Mouse (Mus musculus) common myeloid progenitor, adult 5-6 weeks (primary cell): ENCODE measurements around the gene Hist1h3g. TPM values are rescaled to one million over a fixed set of nuclear protein-coding genes. Genes with fewer than 3 reads are reported as not detected.
"Not testable (repeated sequence)": the region's sequence is repeated elsewhere in the genome, so short reads cannot be mapped to it uniquely, and the experiment has no call there.

Experiments
- ATAC-seq: replicated peaks from 2 replicates; pipeline ENCODE4 v1.8.0; 2016; ENCODE audit warnings: low read depth, mild to moderate bottlenecking, moderate TSS enrichment, inconsistent platforms; ENCODE audit not compliant: poor library complexity, severe bottlenecking
- total RNA-seq: library from RNA; stranded (forward); fragments of 200-1000, 187-1606 nt; gene quantifications from 2 replicates; pipeline ENCODE4 v1.2.3, GENCODE M21; 2017

Gene Hist1h3g
- total RNA-seq, 1 experiment from 2014 or later, result 205 TPM

DNA sequence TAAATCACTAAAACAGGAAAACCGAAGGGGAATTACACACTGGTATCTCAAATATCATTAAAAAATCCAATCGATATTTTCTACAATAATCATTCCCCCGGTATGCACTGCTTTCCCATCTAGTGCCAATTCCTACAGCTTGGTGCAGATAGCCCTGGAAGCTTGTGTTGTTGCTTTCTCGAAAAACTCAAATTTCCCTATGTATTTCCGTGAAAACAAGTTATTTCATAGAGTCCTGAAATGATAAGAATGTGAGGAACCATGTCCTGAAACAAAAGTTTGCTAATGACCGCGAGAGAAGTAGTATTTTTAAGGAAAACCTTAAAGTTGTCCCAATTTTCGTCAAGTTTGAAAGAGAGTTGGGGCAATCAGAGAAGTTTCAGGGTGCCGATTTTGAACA lies 19.2 kb downstream of the Hist1h3g start:
- ATAC-seq, result no peak

DNA sequence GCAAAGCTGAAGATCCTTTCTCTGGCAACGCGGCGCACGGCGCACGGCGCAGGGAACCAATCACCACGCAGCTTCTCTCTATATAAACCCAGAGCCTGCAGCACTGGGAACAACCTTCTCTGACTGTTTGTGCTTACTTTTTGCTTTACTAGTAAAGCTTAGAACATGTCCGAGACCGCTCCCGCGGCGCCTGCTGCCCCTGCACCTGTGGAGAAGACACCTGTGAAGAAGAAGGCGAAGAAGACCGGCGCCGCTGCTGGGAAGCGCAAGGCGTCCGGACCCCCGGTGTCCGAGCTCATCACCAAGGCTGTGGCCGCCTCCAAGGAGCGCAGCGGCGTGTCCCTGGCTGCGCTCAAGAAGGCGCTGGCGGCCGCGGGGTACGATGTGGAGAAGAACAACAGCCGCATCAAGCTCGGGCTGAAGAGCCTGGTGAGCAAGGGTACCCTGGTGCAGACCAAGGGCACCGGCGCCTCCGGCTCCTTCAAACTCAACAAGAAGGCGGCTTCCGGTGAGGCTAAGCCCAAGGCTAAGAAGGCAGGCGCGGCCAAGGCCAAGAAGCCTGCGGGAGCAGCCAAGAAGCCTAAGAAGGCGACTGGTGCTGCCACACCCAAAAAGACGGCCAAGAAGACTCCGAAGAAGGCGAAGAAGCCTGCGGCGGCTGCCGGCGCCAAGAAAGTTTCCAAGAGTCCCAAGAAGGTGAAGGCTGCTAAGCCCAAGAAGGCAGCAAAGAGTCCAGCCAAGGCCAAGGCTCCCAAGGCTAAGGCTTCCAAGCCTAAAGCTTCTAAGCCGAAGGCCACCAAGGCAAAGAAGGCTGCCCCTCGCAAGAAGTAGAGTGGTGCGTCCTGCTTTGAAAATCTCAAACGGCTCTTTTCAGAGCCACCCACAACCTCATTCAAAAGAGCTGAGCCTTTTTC lies 20.0 kb downstream of the Hist1h3g start:
- peak; percentile 57 for ATAC-seq

DNA sequence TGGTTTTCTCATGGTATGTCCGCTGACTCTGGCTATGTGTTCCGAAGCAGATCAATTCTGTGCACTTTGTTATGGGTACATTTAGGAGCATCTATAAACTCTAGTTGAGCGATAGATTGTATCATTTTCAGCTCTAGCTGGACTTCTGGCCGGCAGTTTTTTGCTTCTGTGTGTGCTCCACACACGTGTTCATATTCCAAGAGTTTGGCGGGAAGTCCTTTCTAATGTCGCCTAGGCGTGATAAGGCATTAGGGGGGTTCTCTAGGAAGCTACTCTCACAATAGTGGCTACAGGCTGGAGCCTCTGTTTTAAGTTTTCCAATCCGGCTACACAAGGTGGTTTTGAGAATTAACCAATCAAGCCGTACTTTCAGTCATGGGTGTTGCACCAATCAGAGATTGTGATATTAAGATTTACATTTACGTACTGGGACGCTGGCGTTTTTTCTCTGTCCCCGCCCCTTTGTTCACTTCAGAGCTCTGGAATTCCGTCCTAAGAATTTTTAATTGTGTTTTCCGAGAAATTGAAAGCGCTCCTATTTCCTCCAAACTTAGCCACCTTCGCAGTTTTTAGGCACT lies 20.7 kb downstream of the Hist1h3g start:
- peak; percentile 49 for ATAC-seq

DNA sequence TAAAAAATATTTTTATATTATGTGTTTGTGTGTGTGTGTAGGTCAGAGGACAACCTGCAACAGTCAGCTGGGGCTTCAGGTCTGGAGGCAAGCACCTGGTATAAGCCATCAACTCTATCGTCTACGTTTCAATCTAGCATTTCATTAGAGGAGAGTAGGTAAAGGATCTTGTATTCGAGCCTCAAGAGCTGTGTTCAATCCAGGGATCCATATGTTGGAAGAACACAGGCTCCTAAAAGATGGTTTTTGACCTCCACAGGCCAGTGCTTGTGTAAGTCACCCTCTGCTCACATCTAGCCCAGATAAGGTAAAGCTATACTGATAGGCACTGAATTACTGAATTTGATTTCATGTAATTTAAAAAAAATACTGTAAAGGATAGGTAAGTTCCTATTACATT lies 21.7 kb downstream of the Hist1h3g start:
- ATAC-seq, result no peak

DNA sequence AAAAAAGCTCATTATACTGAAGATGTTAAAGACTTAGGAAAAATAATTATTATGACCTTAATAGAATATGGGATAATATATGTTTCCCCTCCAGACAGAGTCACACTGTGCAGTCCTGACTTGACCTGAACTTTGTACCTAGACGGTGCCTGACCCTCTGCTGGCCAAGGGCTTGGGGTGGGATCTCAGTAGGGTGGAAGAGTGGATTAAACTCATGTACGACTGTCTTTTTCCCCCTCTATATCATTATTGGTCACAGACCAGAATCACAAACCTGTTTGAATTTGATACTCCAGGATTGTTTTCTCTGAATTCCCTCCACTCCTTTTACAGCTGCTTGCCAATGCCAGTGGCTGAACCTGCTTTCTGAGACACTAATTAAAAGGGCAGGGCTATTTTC lies 25.5 kb downstream of the Hist1h3g start:
- ATAC-seq, result not testable (repeated sequence)

DNA sequence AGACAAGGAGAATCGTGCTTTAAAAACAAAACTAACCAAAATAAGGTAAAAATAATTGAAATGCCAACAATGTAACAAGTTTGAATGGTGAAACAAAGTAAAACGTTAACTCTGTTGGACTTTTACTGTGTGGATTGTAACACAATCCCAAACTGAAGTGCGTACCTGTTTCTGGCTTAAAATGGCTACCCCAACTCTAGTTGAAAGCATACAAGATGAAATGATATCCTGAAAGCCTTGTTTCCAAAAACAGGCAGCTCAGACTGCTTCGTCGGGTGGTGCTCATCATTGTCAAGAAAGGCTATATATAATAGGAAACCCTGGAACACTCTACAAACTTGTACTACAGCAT lies 26.3 kb downstream of the Hist1h3g start:
- not testable (repeated sequence) for ATAC-seq

DNA sequence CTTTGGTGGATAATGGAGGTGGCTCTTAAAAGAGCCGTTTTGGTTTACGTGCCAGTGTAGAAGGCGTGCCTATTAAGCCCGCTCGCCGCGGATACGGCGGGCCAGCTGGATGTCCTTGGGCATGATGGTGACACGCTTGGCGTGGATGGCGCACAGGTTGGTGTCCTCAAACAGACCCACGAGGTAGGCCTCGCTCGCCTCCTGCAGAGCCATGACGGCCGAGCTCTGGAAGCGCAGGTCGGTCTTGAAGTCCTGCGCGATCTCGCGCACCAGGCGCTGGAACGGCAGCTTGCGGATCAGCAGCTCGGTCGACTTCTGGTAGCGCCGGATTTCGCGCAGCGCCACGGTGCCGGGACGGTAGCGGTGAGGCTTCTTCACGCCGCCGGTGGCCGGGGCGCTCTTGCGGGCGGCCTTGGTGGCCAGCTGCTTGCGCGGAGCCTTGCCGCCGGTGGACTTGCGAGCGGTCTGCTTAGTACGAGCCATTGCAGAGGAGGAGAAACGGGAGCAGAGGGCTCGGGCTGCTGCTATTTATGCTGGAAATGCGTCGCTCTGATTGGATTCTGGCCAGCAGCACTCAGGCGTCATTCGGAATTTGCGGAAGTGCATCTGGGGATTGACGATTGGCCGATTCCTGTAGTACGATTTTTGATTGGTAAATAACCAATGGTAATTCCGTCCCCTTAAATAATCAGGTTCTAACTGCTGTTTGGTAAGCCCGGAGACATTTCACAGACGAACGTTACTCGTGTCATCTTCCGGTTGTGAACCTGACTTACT lies 26.8 kb downstream of the Hist1h3g start, which contains the start of gene Hist1h3e:
TSS of gene Hist1h3e (minus strand) at position 487 of the 777 bp plus-strand sequence.
- ATAC-seq, result peak; percentile 79

DNA sequence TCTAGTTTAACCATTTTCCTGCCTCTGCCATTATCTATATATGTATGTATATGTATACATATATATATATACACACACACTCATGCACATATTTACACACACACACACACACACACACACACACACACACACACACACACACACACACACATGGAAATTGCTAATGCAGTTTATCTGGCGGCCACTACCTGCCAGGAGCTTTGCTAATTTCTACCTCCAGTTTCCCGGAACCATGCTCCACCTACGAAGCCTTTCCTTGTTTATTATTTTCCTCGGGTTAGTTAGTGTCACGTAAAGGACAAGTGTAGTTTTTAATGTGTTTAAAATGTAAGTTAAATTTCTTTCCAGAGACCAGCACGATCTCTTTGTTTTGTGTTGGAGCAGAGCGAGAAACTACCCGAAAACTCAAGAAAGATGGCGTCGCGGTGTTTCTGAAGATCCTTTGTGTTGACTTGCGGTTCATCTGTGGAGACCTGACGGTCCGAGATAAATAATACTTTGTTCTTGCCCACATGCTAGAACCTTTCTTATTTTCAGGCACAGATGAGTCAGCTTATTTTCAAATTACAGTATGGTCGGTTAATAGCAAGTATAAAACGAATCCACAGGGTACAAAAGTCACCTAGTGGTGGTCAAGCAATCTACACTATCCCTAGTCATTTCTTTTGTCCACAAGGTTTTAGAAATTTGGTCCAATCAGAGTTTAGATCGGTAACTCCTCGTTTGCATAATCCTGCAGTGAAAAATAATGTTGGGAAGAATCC lies 27.7 kb downstream of the Hist1h3g start:
- peak; percentile 46 for ATAC-seq

DNA sequence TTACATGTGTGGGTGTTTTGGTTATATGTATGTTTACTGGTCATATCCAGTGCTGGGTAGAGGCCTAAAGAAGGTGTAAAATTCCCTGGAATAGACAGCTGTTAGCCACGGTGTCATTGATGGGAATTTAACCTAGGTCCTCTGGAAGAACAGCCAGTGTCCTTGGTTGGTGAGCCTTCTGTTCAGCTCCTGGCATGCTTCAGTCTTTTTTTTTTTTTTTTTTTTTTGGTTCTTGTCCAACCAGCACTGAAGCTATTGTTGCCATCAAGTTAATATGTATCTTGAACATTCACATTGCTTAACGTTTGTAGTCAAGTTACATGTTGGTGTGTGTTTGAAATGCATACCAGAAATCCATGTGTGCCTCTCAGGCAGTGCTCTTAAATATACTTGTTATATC lies 29.3 kb downstream of the Hist1h3g start:
- ATAC-seq, result no peak

DNA sequence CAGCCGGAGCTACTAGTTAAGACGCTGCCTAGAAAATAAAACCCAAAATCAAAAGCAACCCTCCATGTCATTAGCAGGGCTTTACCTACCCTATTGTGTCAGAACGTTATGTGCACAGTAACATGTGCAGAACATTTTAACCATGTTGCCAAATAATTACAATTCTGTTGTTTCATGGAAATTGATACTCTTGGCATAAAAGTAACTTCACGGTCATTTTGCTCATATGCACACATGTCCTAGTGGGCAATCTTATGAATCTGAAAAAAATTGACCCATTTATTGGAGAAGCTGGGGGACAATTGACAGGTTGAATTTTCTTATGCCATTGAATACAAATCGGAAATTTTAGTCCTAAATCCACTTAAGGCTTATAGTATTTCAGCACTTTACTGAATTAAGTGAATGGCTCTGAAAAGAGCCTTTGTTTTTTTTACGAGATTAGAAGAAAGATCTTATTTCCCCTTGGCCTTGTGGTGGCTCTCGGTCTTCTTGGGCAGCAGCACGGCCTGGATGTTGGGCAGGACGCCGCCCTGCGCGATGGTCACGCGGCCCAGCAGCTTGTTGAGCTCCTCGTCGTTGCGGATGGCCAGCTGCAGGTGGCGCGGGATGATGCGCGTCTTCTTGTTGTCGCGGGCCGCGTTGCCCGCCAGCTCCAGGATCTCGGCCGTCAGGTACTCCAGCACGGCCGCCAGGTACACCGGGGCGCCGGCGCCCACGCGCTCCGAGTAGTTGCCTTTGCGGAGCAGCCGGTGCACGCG lies 35.2 kb downstream of the Hist1h3g start:
- not testable (repeated sequence) for ATAC-seq

DNA sequence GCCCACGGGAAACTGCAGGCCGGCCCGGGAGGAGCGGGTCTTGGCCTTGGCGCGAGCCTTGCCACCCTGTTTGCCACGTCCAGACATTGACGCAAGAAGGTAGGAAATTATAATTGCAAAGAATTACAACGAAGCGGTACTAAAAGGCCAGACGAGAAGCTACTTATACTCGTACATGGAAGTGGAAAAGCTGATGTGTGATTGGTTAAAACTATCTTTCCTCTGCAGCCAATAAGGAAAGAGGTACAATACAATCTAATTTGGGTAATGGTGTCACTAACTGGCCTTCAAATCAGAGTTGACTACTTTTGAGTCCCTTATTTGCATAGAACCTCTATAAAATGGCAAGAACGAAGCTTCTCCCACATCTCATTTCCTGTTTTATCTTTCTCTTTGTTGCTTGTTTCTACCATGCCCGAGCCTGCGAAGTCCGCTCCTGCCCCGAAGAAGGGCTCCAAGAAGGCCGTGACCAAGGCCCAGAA lies 35.8 kb downstream of the Hist1h3g start, which contains the start of the genes Hist1h2ae and Hist1h2bg:
TSS of gene Hist1h2ae (minus strand) at position 199 of the 482 bp plus-strand sequence.
TSS of gene Hist1h2bg (plus strand) at position 375 of the 482 bp plus-strand sequence.
- ATAC-seq, result peak; percentile 76

DNA sequence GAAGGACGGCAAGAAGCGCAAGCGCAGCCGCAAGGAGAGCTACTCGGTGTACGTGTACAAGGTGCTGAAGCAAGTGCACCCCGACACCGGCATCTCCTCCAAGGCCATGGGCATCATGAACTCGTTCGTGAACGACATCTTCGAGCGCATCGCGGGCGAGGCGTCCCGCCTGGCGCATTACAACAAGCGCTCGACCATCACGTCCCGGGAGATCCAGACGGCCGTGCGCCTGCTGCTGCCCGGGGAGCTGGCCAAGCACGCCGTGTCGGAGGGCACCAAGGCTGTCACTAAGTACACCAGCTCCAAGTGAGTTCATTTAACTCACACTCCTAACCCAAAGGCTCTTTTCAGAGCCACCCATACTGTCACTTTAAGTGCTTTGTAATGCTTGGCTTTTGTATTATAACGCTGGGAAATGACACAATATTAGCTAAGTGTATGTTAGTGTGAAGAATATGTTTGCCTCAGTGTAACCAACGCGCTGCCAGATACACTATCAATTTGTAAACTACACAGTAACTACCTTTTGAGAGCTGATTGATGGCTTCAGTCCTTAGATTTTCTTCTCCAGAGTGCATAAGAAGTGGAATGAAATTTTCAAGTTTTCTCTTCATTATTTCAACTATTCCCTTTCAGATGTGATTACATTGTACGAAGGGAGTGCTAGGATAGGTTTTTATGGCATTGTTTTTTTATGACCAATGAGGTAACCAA lies 36.4 kb downstream of the Hist1h3g start:
- ATAC-seq, result peak; percentile 9; the same call in 1 of the 2 replicates

DNA sequence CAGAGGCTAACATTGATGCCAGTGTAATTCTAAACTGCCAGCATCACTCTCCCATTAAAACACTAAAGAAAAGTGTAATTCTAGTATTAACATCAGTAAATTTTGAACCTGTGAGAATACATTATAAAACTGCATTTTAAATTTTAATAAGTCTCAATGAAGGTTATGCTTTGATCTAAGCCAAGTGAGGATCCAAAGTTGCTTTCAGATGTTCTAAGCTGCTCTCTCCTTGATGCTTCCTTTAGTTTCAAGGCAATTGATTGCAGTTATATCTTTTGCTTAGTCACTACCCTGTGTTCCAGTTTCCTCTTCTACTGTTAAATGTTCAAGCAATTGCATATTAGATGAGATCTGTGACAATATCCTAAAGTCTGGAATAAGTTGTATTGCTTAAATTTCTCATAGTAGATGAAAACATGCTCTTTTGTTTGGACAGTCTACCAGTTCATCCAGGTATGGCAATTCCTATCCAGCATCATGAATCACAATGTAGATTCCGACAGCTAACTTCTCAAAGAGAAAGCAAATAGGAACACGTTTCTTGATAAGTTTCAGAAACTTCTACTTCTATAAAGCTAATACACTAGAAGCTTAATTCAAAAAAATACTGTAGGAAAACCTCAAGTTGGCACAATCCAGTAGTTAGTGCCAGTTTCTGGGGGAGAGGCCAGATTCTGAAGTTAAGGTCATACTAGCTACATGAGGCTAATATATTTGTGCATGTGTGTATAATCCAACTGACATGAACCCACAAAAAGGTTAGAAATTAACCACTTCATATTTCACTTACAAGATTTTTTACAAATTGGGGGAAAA lies 37.2 kb downstream of the Hist1h3g start:
- ATAC-seq, result no peak

DNA sequence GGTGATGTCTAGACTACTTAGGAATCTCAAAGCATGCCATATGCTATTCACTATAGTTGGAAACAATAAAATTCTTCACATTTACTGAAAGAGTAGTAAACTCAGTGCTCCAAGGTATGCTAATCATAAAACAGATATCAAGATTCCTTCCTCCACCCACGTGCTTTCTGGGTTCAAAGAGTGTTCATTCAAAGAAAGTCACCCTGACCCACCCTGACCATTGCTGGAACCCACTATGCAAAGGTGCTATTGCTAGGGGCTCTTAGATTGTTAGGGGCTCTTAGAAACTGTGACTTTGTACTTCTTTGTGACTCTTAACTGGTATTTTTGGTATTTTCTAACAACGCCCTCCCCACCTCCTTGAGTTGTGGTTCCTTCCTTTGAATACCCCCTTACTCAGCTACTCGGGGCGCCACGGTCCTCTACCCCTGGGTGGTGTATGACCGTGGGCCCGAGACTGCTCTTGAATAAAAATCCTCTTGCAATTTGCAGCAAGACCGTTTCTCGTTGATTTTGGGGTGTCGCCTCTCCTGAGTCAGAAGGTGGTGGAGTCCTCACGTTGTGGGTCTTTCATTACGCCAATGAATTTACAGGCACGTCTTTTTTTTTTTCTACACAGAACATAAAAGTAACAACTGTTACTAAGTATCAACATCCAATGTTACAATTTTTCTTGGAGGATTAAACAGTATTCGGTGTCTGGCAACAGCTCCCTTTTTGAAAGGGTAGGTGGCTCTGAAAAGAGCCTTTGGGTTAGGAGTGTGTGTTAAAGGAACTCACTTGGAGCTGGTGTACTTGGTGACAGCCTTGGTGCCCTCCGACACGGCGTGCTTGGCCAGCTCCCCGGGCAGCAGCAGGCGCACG lies 38.0 kb downstream of the Hist1h3g start:
- not testable (repeated sequence) for ATAC-seq

DNA sequence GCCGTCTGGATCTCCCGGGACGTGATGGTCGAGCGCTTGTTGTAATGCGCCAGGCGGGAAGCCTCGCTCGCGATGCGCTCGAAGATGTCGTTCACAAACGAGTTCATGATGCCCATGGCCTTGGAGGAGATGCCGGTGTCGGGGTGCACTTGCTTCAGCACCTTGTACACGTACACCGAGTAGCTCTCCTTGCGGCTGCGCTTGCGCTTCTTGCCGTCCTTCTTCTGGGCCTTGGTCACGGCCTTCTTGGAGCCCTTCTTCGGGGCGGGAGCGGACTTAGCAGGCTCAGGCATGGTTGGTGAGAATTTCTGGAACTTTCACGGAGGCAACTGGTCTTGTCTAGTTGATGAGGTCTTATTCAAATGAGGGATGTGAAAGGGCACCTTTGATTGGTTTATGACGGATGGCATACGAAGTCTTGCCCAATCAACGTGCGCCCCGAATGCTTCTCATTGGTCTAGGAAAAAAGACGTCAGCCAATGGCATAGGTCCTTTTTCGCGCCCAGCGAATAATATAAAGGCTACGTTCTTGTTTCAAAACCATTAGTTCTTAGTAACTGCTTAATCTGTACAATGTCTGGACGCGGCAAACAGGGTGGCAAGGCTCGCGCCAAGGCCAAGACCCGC lies 38.8 kb downstream of the Hist1h3g start, which contains the start of the genes Hist1h2bf and Hist1h2ad:
TSS of gene Hist1h2bf (minus strand) at position 299 of the 627 bp plus-strand sequence.
TSS of gene Hist1h2ad (plus strand) at position 484 of the 627 bp plus-strand sequence.
- peak; percentile 70 for ATAC-seq
